Mouse (Mus musculus) MEL (cell line): ENCODE results near the gene Ddi2. TPM values are rescaled to one million over a fixed set of nuclear protein-coding genes. Genes with fewer than 3 reads are reported as not detected.

Experiments used
- DNase-seq: peaks from one replicate; pipeline ENCODE4 v3.0.0; 2011; ENCODE audit warnings: low read depth, low spot score
- H3K27ac ChIP-seq: 2 replicates; pipeline ENCODE4 v1.5.1; 2012; ENCODE audit warnings: low read depth, mild to moderate bottlenecking, control low read depth, low read length, moderate library complexity; ENCODE audit not compliant: control insufficient read depth
- H3K27me3 ChIP-seq, 2 experiments: fragments of 150-350 bp in 1 of 2; sonication (generic) in 1 of 2; 2 replicates each; pipeline ENCODE4 v1.6.1; 2012; ENCODE audit warnings: low read length in 2 of 2, mild to moderate bottlenecking in 2 of 2, improper control_type of control experiment in 1 of 2, moderate library complexity in 1 of 2; ENCODE audit not compliant: insufficient read depth in 2 of 2, control insufficient read depth in 1 of 2
- H3K36me3 ChIP-seq, 2 experiments: 2 replicates each; pipeline ENCODE4 v1.6.1; 2012 to 2014; ENCODE audit warnings: low read length in 2 of 2, improper control_type of control experiment in 1 of 2, inconsistent platforms in 1 of 2, mild to moderate bottlenecking in 1 of 2; ENCODE audit not compliant: insufficient read depth in 2 of 2, control insufficient read depth in 1 of 2
- H3K4me1 ChIP-seq, 2 experiments: fragments of 150-350 bp in 1 of 2; sonication (generic) in 1 of 2; 2 replicates each; pipeline ENCODE4 v1.6.1; 2012; ENCODE audit warnings: low read length in 2 of 2, improper control_type of control experiment in 1 of 2, mild to moderate bottlenecking in 1 of 2; ENCODE audit not compliant: insufficient read depth in 2 of 2, control insufficient read depth in 1 of 2
- H3K4me3 ChIP-seq, 2 experiments: fragments of 150-350 bp in 1 of 2; sonication (generic) in 1 of 2; 2 replicates each; pipeline ENCODE4 v1.5.1; 2012; ENCODE audit warnings: low read depth in 2 of 2, low read length in 2 of 2, mild to moderate bottlenecking in 2 of 2, moderate library complexity in 2 of 2, control low read depth in 1 of 2, improper control_type of control experiment in 1 of 2; ENCODE audit not compliant: control insufficient read depth in 1 of 2, insufficient read depth in 1 of 2
- H3K79me2 ChIP-seq: 2 replicates; pipeline ENCODE4 v1.6.1; 2012; ENCODE audit warnings: mild to moderate bottlenecking, low read length, moderate library complexity; ENCODE audit not compliant: control insufficient read depth, poor library complexity, insufficient read depth
- H3K9ac ChIP-seq: 2 replicates; pipeline ENCODE4 v1.6.1; 2012; ENCODE audit warnings: low read depth, mild to moderate bottlenecking, control low read depth, low read length, moderate library complexity; ENCODE audit not compliant: control insufficient read depth, poor library complexity, severe bottlenecking
- H3K9me3 ChIP-seq: fragments of 150-350 bp; sonication (generic); replicated peaks from 2 replicates; pipeline ENCODE4 v1.6.1; 2012; ENCODE audit warnings: mild to moderate bottlenecking, low read length, improper control_type of control experiment, moderate library complexity; ENCODE audit not compliant: insufficient read depth
- BHLHE40 ChIP-seq: IDR thresholded peaks from 2 replicates; pipeline ENCODE4 v1.6.1; 2012; ENCODE audit warnings: low read depth, mild to moderate bottlenecking, inconsistent platforms, low read length, improper control_type of control experiment, borderline replicate concordance
- E2F4 ChIP-seq: IDR thresholded peaks from 2 replicates; pipeline ENCODE4 v1.6.1; 2011; ENCODE audit warnings: low read depth, low read length, improper control_type of control experiment, borderline replicate concordance
- EP300 ChIP-seq, 2 experiments: IDR thresholded peaks; 2 replicates each; pipeline ENCODE4 v1.6.1; 2011; ENCODE audit warnings: improper control_type of control experiment in 2 of 2, low read length in 2 of 2, low read depth in 1 of 2, mild to moderate bottlenecking in 1 of 2
- ETS1 ChIP-seq: IDR thresholded peaks from 2 replicates; pipeline ENCODE4 v1.6.1; 2012; ENCODE audit warnings: low read depth, mild to moderate bottlenecking, inconsistent platforms, low read length, improper control_type of control experiment, moderate library complexity
- GATA1 ChIP-seq: IDR thresholded peaks from 2 replicates; pipeline ENCODE4 v1.6.1; 2011; ENCODE audit warnings: low read depth, low read length, improper control_type of control experiment
- KAT2A ChIP-seq: conservative IDR thresholded peaks from 2 replicates; pipeline ENCODE4 v1.6.1; 2012; ENCODE audit warnings: low read depth, low read length, improper control_type of control experiment, inconsistent platforms
- MXI1 ChIP-seq: IDR thresholded peaks from 2 replicates; pipeline ENCODE4 v1.6.1; 2011; ENCODE audit warnings: mild to moderate bottlenecking, low read depth, low read length, improper control_type of control experiment
- MYB ChIP-seq: IDR thresholded peaks from 2 replicates; pipeline ENCODE4 v1.6.1; 2011; ENCODE audit warnings: mild to moderate bottlenecking, low read depth, low read length, improper control_type of control experiment
- MYC ChIP-seq: IDR thresholded peaks from 2 replicates; pipeline ENCODE4 v1.6.1; 2011; ENCODE audit warnings: low read depth, mild to moderate bottlenecking, low read length, improper control_type of control experiment, moderate library complexity
- NRF1 ChIP-seq: IDR thresholded peaks from 2 replicates; pipeline ENCODE4 v1.6.1; 2014; ENCODE audit warnings: low read depth, mild to moderate bottlenecking, inconsistent platforms, low read length, improper control_type of control experiment, moderate library complexity; ENCODE audit not compliant: poor library complexity, insufficient read depth, severe bottlenecking
- RAD21 ChIP-seq: IDR thresholded peaks from 2 replicates; pipeline ENCODE4 v1.6.1; 2011; ENCODE audit warnings: mild to moderate bottlenecking, low read depth, low read length, improper control_type of control experiment
- RCOR1 ChIP-seq: IDR thresholded peaks from 2 replicates; pipeline ENCODE4 v1.6.1; 2012; ENCODE audit warnings: low read depth, mild to moderate bottlenecking, inconsistent platforms, low read length, improper control_type of control experiment
- SIN3A ChIP-seq: IDR thresholded peaks from 2 replicates; pipeline ENCODE4 v1.6.1; 2012; ENCODE audit warnings: low read length, improper control_type of control experiment, inconsistent platforms
- TBP ChIP-seq: IDR thresholded peaks from 2 replicates; pipeline ENCODE4 v1.8.0; 2011; ENCODE audit warnings: low read depth, low read length, improper control_type of control experiment
- TCF12 ChIP-seq: IDR thresholded peaks from 2 replicates; pipeline ENCODE4 v1.6.1; 2014; ENCODE audit warnings: low read depth, mild to moderate bottlenecking, inconsistent platforms, low read length, improper control_type of control experiment, moderate library complexity
- ZMIZ1 ChIP-seq: IDR thresholded peaks from 2 replicates; pipeline ENCODE4 v1.6.1; 2012; ENCODE audit warnings: low read depth, mild to moderate bottlenecking, inconsistent platforms, low read length, improper control_type of control experiment, moderate library complexity
- ZNF384 ChIP-seq: IDR thresholded peaks from 2 replicates; pipeline ENCODE4 v1.6.1; 2012; ENCODE audit warnings: low read depth, mild to moderate bottlenecking, inconsistent platforms, low read length, improper control_type of control experiment
- polyA plus RNA-seq, 2 experiments: library from polyadenylated mRNA; stranded (reverse) in 1 of 2; unstranded in 1 of 2; fragments of >175 nt in 1 of 2; fragments of >200 nt in 1 of 2; gene quantifications; 2 replicates each; pipeline versions ENCODE4 v1.2.1 to v1.2.4; 2012; ENCODE audit warnings: low replicate concordance in 2 of 2, low read depth in 1 of 2; ENCODE audit not compliant: insufficient read length in 2 of 2, insufficient read depth in 1 of 2, missing spikeins in 1 of 2
- total RNA-seq: library from RNA; depleted of rRNA; stranded (reverse); fragments of 300-350 nt; gene quantifications from 2 replicates; pipeline ENCODE4 v1.2.3, GENCODE M21; 2012

Ddi2 gene
- total and polyA plus RNA-seq, 3 experiments = 40.7 to 42.8 TPM; not detected in 1

DNA sequence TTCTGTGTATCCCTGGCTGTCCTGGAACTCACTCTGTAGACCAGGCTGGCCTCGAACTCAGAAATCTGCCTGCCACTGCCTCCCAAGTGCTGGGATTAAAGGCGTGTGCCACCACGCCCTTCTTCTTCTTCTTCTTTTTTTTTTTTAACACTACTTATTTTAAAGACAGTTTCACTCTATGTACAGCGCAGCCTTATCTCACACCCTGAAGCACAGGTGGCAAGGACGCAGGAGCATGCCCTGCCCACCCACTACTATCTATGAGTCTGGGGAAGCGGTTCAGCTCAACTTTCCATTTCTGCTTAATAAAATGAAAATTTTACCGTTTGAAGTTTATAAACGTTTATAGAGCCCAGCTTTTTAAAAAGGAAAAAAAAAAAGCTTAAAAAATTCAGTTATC is 34.7 kb downstream of the Ddi2 start:
- peaks cover 4 to 18% of the 10 kb centered on the region in 2 experiments for H3K36me3 ChIP-seq
- no peak overlapping the region for H3K4me3 ChIP-seq
- no peak for TF ChIP-seq RAD21
- peak; percentile 30 to 60; a peak in 2 of 4 replicates for TF ChIP-seq EP300 (IDR thresholded peaks at IDR 0.05; ENCODE audit: low read depth in 1 of 2, low read length in 2 of 2)
- 0 out of 2 replicates have a peak, but pooled peaks have one; percentile 23 for TF ChIP-seq MYC
- peak; percentile 61; the same call in 1 of the 2 replicates for TF ChIP-seq ETS1
- TF ChIP-seq GATA1 = peak; percentile 66
- TF ChIP-seq TBP = 0 out of 2 replicates have a peak, but pooled peaks have one; percentile 49
- TF ChIP-seq TCF12 = peak; percentile 47; the same call in 1 of the 2 replicates
- TF ChIP-seq MXI1 = peak; percentile 47; the same call in 1 of the 2 replicates
- TF ChIP-seq ZNF384 = peak; percentile 87
- peak; percentile 35; the same call in 1 of the 2 replicates for TF ChIP-seq RCOR1
- TF ChIP-seq SIN3A = peak; percentile 65; the same call in 1 of the 2 replicates
- no peak for TF ChIP-seq MYB
- no peak for TF ChIP-seq ZMIZ1
- TF ChIP-seq NRF1 = peak; percentile 39; the same call in 1 of the 2 replicates
- no peak overlapping the region for H3K27ac ChIP-seq
- H3K4me1 ChIP-seq = peaks cover 2 to 3% of the 10 kb centered on the region in 2 experiments; a peak in 1 of 4 replicates
- H3K79me2 ChIP-seq = no peaks in the 10 kb centered on the region
- no peaks in the 10 kb centered on the region for H3K27me3 ChIP-seq
- no peak overlapping the region for H3K9ac ChIP-seq
- no peaks in the 10 kb centered on the region for H3K9me3 ChIP-seq
- peak; percentile 76 for DNase-seq

DNA sequence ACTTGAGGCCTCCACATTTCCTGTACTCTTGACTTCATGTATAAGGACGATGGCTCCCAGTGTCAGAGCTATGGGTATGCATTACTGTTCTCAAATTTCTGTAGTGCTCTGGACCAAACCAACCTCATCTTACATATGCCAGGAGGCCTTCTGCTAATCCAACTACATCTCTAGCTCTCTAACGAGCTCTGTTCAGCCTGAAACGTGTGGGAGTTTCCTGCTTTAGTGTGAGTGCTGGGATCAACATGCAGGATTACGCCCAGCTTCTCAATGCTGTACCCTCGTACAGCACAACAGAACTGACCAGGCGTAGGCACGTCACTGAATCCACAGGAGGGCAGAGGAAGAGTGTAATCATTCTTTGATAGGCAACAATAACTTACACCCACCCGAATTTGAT is 36.7 kb downstream of the Ddi2 start:
- H3K27ac ChIP-seq = no peak overlapping the region
- no peak overlapping the region for H3K4me3 ChIP-seq
- 0 out of 2 replicates have a peak, but pooled peaks cover 2% of the 10 kb centered on the region for H3K79me2 ChIP-seq
- TF ChIP-seq EP300 (IDR thresholded peaks at IDR 0.05; ENCODE audit: low read depth in 1 of 2, low read length in 2 of 2) (no peak), BHLHE40 (no peak), E2F4 (no peak), ZNF384 (no peak), ETS1 (no peak), MYB (no peak), KAT2A (no peak)
- no peak for DNase-seq
- H3K4me1 ChIP-seq = peaks cover 2 to 3% of the 10 kb centered on the region in 2 experiments; a peak in 2 of 4 replicates
- no peaks in the 10 kb centered on the region for H3K27me3 ChIP-seq
- H3K9ac ChIP-seq = no peak overlapping the region
- H3K9me3 ChIP-seq = no peaks in the 10 kb centered on the region
- H3K36me3 ChIP-seq = peaks cover 6 to 17% of the 10 kb centered on the region in 2 experiments
